Mouse (Mus musculus): ENCODE measurements at regions not wholly inside any gene's neighbourhood (a gene's known extent, or its start where the extent isn't known, plus 50 kb on each side); places are given as distances from the start of the nearest gene placed in this dataset.

GRCm38 (mm10) chr2:178981736-178982502 is 460.3 kb upstream of the Cdh4 start:
- ChIA-PET POLR2A (no interaction called here), CTCF (interaction anchor here in 2 of 4 experiments (1.2 to 1.7 kb wide), 2 partner anchors 8 kb away, joined by 3 to 7 read pairs; no protein-coding TSS in a partner anchor)

- CTCF ChIA-PET = interaction anchor here in 2 of 4 experiments (0.6 to 1.0 kb wide), 3 partner anchors 37 to 476 kb away, joined by 3 to 4 read pairs (median 3); no protein-coding TSS in a partner anchor
- POLR2A ChIA-PET = interaction anchor here in 1 of 4 experiments (0.6 to 1.1 kb wide), 2 partner anchors 15 to 433 kb away, joined by 3 read pairs; no protein-coding TSS in a partner anchor
These were observed 458.4 kb upstream of the Cdh4 start for GRCm38 (mm10) chr2:178983801-178984200.

- ChIA-PET POLR2A (no interaction called here), CTCF (no interaction called here)
These were observed 454.3 kb upstream of the Cdh4 start for GRCm38 (mm10) chr2:178987935-178988334.

- ChIA-PET POLR2A (no interaction called here), CTCF (interaction anchor here in 3 of 4 experiments (0.5 to 1.8 kb wide), 17 partner anchors 8 to 886 kb away, joined by 3 to 7 read pairs (median 3); no protein-coding TSS in a partner anchor)
These were observed 452.9 kb upstream of the Cdh4 start for GRCm38 (mm10) chr2:178989291-178989690.

- POLR2A ChIA-PET = no interaction called here
- CTCF ChIA-PET = interaction anchor here in 3 of 4 experiments (0.5 to 1.8 kb wide), 17 partner anchors 8 to 886 kb away, joined by 3 to 7 read pairs (median 3); no protein-coding TSS in a partner anchor
These were observed 452.4 kb upstream of the Cdh4 start for GRCm38 (mm10) chr2:178989784-178990183.

- CTCF ChIA-PET = interaction anchor here in 2 of 4 experiments (0.6 to 1.8 kb wide), 2 partner anchors 233 to 655 kb away, joined by 4 to 5 read pairs; no protein-coding TSS in a partner anchor
- POLR2A ChIA-PET = no interaction called here
These were observed 451.3 kb upstream of the Cdh4 start for GRCm38 (mm10) chr2:178990959-178991358.

GRCm38 (mm10) chr2:178992334-178993116 is 449.7 kb upstream of the Cdh4 start:
- CTCF ChIA-PET = no interaction called here
- POLR2A ChIA-PET = no interaction called here

- POLR2A ChIA-PET = no interaction called here
- CTCF ChIA-PET = no interaction called here
These were observed 444.3 kb upstream of the Cdh4 start for GRCm38 (mm10) chr2:178997921-178998320.

- CTCF ChIA-PET = interaction anchor here in 1 of 4 experiments (1.2 kb wide), 1 partner anchor 11 kb away, joined by 3 read pairs; no protein-coding TSS in a partner anchor
- POLR2A ChIA-PET = interaction anchor here in 2 of 4 experiments (0.6 to 0.7 kb wide), 2 partner anchors 205 to 450 kb away, joined by 3 to 8 read pairs; no protein-coding TSS in a partner anchor
These were observed 441.7 kb upstream of the Cdh4 start for GRCm38 (mm10) chr2:179000448-179001081.

- ChIA-PET CTCF (interaction anchor here in 2 of 4 experiments (0.7 to 0.8 kb wide), 2 partner anchors 250 to 432 kb away, joined by 4 to 5 read pairs; no protein-coding TSS in a partner anchor), POLR2A (interaction anchor here in 1 of 4 experiments (0.5 kb wide), 1 partner anchor 121 kb away, joined by 3 read pairs; no protein-coding TSS in a partner anchor)
These were observed 434.5 kb upstream of the Cdh4 start for GRCm38 (mm10) chr2:179007766-179008165.

GRCm38 (mm10) chr2:179013891-179014593 is 428.2 kb upstream of the Cdh4 start:
- ChIA-PET CTCF (no interaction called here), POLR2A (interaction anchor here in 1 of 4 experiments (0.6 kb wide), 2 partner anchors 29 to 892 kb away, joined by 3 read pairs; no protein-coding TSS in a partner anchor)

- ChIA-PET CTCF (interaction anchor here in 1 of 4 experiments (0.6 kb wide), 1 partner anchor 923 kb away, joined by 3 read pairs; no protein-coding TSS in a partner anchor), POLR2A (no interaction called here)
These were observed 419.5 kb upstream of the Cdh4 start for GRCm38 (mm10) chr2:179022675-179023194.

GRCm38 (mm10) chr2:179024225-179024624 is 418.0 kb upstream of the Cdh4 start:
- ChIA-PET CTCF (no interaction called here), POLR2A (no interaction called here)

GRCm38 (mm10) chr2:179033171-179033570 is 409.1 kb upstream of the Cdh4 start:
- POLR2A ChIA-PET = no interaction called here

GRCm38 (mm10) chr2:179035446-179035845 is 406.8 kb upstream of the Cdh4 start:
- POLR2A ChIA-PET = no interaction called here
- CTCF ChIA-PET = no interaction called here

More at GRCm38 (mm10) chr2:179033171-179033570, 409.1 kb upstream of the Cdh4 start:
- CTCF ChIA-PET = no interaction called here

GRCm38 (mm10) chr2:179039697-179040096 is 402.5 kb upstream of the Cdh4 start:
- ChIA-PET CTCF (interaction anchor here in 1 of 4 experiments (0.7 kb wide), 1 partner anchor 357 kb away, joined by 3 read pairs; no protein-coding TSS in a partner anchor), POLR2A (interaction anchor here in 1 of 4 experiments (0.5 kb wide), 1 partner anchor 552 kb away, joined by 4 read pairs; no protein-coding TSS in a partner anchor)

GRCm38 (mm10) chr2:179043671-179044070 is 398.6 kb upstream of the Cdh4 start:
- ChIA-PET POLR2A (interaction anchor here in 1 of 4 experiments (0.5 kb wide), 1 partner anchor 30 kb away, joined by 3 read pairs; no protein-coding TSS in a partner anchor), CTCF (no interaction called here)

GRCm38 (mm10) chr2:179045361-179045760 is 396.9 kb upstream of the Cdh4 start:
- ChIA-PET POLR2A (interaction anchor here in 1 of 4 experiments (1.0 kb wide), 1 partner anchor 13 kb away, joined by 3 read pairs; no protein-coding TSS in a partner anchor), CTCF (no interaction called here)

Data from embryonic stem cell, embryonic (primary cell).